Mouse (Mus musculus) midbrain, embryonic 13.5 days (tissue): ENCODE results near the gene Tmem186. TPM values are rescaled to one million over a fixed set of nuclear protein-coding genes. Genes with fewer than 3 reads are reported as not detected.
A peak's percentile ranks its signal among the peaks of the same experiment; 100 is the strongest.

Experiments
- ATAC-seq: fragments of 200-750 bp; cut with Nextera tagmentation; 2 replicates; pipeline ENCODE4 v1.8.0; 2017; ENCODE audit warnings: mild to moderate bottlenecking, moderate TSS enrichment, moderate library complexity
- H3K27ac ChIP-seq: fragments of 300-500 bp; sonication (generic); 2 replicates; pipeline ENCODE4 v1.5.1; 2015; ENCODE audit warnings: inconsistent platforms, mild to moderate bottlenecking, moderate library complexity
- H3K27me3 ChIP-seq: fragments of 300-500 bp; sonication (generic); 2 replicates; pipeline ENCODE4 v1.6.1; 2015; ENCODE audit warnings: mild to moderate bottlenecking, inconsistent platforms
- H3K36me3 ChIP-seq: fragments of 300-500 bp; sonication (generic); 2 replicates; pipeline ENCODE4 v1.6.1; 2015; ENCODE audit warnings: mild to moderate bottlenecking, inconsistent platforms
- H3K4me1 ChIP-seq: fragments of 300-500 bp; sonication (generic); replicated peaks from 2 replicates; pipeline ENCODE4 v1.6.1; 2015; ENCODE audit warnings: inconsistent platforms
- H3K4me2 ChIP-seq: fragments of 300-500 bp; sonication (generic); replicated peaks from 2 replicates; pipeline ENCODE4 v1.6.1; 2015; ENCODE audit warnings: moderate library complexity, mild to moderate bottlenecking, inconsistent platforms
- H3K4me3 ChIP-seq: fragments of 300-500 bp; sonication (generic); replicated peaks from 2 replicates; pipeline ENCODE4 v1.5.1; 2015; ENCODE audit warnings: mild to moderate bottlenecking, inconsistent platforms
- H3K9ac ChIP-seq: fragments of 300-500 bp; sonication (generic); replicated peaks from 2 replicates; pipeline ENCODE4 v1.6.1; 2015; ENCODE audit warnings: mild to moderate bottlenecking, inconsistent platforms
- H3K9me3 ChIP-seq: fragments of 300-500 bp; sonication (generic); 2 replicates; pipeline ENCODE4 v1.6.1; 2016; ENCODE audit warnings: mild to moderate bottlenecking, inconsistent platforms
- WGBS: fragments of 180-500 bp; shearing (Covaris S2); methylation state at CpG from one replicate; pipeline ENCODE4 v1.1.7; 2015; 5-methylcytosine and 5-hydroxymethylcytosine counted together
- polyA plus RNA-seq: library from polyadenylated mRNA; unstranded; fragments of >200 nt; fragmentation: Nextera tagmentation; extraction: Ambion mirVana; gene quantifications from 2 replicates; pipeline ENCODE4 v1.2.1, GENCODE M21; 2015

The Tmem186 gene
- polyA plus RNA-seq, 1 experiment from 2014 or later, result 26.2 TPM

GRCm38 (mm10) chr16:8665367-8665766 is 27.9 kb upstream of the Tmem186 start:
- H3K9me3 ChIP-seq, result no peaks in the 10 kb centered on the region
- no peak overlapping the region for H3K4me3 ChIP-seq
- no peak for ATAC-seq
- peaks cover 47% of the 10 kb centered on the region for H3K36me3 ChIP-seq
- no peak overlapping the region for H3K4me2 ChIP-seq
- H3K27ac ChIP-seq, result no peak overlapping the region
- peaks cover 70% of the 10 kb centered on the region for H3K4me1 ChIP-seq
- 85% methylated on average over 5 of the region's 5 CpGs for WGBS
- H3K27me3 ChIP-seq, result no peaks in the 10 kb centered on the region
- no peak overlapping the region for H3K9ac ChIP-seq

- WGBS, result 83% methylated on average over 24 of the region's 24 CpGs
- Histone ChIP-seq H3K36me3 (peaks cover 62% of the 10 kb centered on the region), H3K9me3 (no peaks in the 10 kb centered on the region), H3K9ac (no peak overlapping the region), H3K4me2 (no peak overlapping the region), H3K27ac (no peak overlapping the region), H3K4me1 (peaks cover 55% of the 10 kb centered on the region), H3K27me3 (no peaks in the 10 kb centered on the region), H3K4me3 (no peak overlapping the region)
- no peak for ATAC-seq
Measured at GRCm38 (mm10) chr16:8663606-8664539, 26.4 kb upstream of the Tmem186 start.

GRCm38 (mm10) chr16:8663022-8663421 is 25.5 kb upstream of the Tmem186 start:
- Histone ChIP-seq H3K4me2 (no peak overlapping the region), H3K27ac (no peak overlapping the region), H3K9me3 (no peaks in the 10 kb centered on the region), H3K9ac (no peak overlapping the region), H3K4me1 (peaks cover 47% of the 10 kb centered on the region), H3K27me3 (no peaks in the 10 kb centered on the region), H3K36me3 (peaks cover 71% of the 10 kb centered on the region), H3K4me3 (no peak overlapping the region)
- 100% methylated on average over 1 of the region's 2 CpGs for WGBS
- ATAC-seq, result no peak

- 90% methylated on average over 4 of the region's 4 CpGs for WGBS
- H3K27ac ChIP-seq, result no peak overlapping the region
- H3K4me3 ChIP-seq, result no peak overlapping the region
- H3K27me3 ChIP-seq, result no peaks in the 10 kb centered on the region
- peaks cover 91% of the 10 kb centered on the region for H3K36me3 ChIP-seq
- no peak for ATAC-seq
- H3K4me2 ChIP-seq, result no peak overlapping the region
- peaks cover 7% of the 10 kb centered on the region; the same call in 1 of the 2 replicates for H3K4me1 ChIP-seq
- H3K9me3 ChIP-seq, result no peaks in the 10 kb centered on the region
- no peak overlapping the region for H3K9ac ChIP-seq
Measured at GRCm38 (mm10) chr16:8658764-8659163, 21.3 kb upstream of the Tmem186 start.

- no peak overlapping the region for H3K9ac ChIP-seq
- H3K27me3 ChIP-seq, result no peaks in the 10 kb centered on the region
- H3K27ac ChIP-seq, result no peak overlapping the region
- H3K4me2 ChIP-seq, result no peak overlapping the region
- H3K9me3 ChIP-seq, result no peaks in the 10 kb centered on the region
- peaks cover 91% of the 10 kb centered on the region for H3K36me3 ChIP-seq
- no peak overlapping the region for H3K4me3 ChIP-seq
- no peak for ATAC-seq
- WGBS, result 83% methylated on average over 4 of the region's 4 CpGs
- H3K4me1 ChIP-seq, result peaks cover 3% of the 10 kb centered on the region; the same call in 1 of the 2 replicates
Measured at GRCm38 (mm10) chr16:8658349-8658748, 20.8 kb upstream of the Tmem186 start.

- Histone ChIP-seq H3K4me2 (no peak overlapping the region), H3K9ac (no peak overlapping the region), H3K9me3 (no peaks in the 10 kb centered on the region), H3K36me3 (peaks cover 91% of the 10 kb centered on the region), H3K27me3 (no peaks in the 10 kb centered on the region), H3K4me3 (no peak overlapping the region), H3K27ac (no peak overlapping the region), H3K4me1 (no peaks in the 10 kb centered on the region)
- 0 out of 2 replicates have a peak, but pooled peaks have one; percentile 18 for ATAC-seq
- WGBS, result 81% methylated on average over 2 of the region's 2 CpGs
Measured at GRCm38 (mm10) chr16:8656256-8656655, 18.7 kb upstream of the Tmem186 start.

GRCm38 (mm10) chr16:8655599-8655998 is 18.1 kb upstream of the Tmem186 start:
- whole genome bisulfite sequencing, result 87% methylated on average over 9 of the region's 9 CpGs

GRCm38 (mm10) chr16:8655108-8655507 is 17.6 kb upstream of the Tmem186 start:
- H3K9me3 ChIP-seq, result no peaks in the 10 kb centered on the region
- H3K4me2 ChIP-seq, result no peak overlapping the region
- no peak for ATAC-seq
- no peak overlapping the region for H3K9ac ChIP-seq
- H3K36me3 ChIP-seq, result peaks cover 92% of the 10 kb centered on the region
- H3K4me3 ChIP-seq, result no peak overlapping the region
- no peaks in the 10 kb centered on the region for H3K27me3 ChIP-seq
- WGBS, result 92% methylated on average over 6 of the region's 6 CpGs
- H3K4me1 ChIP-seq, result no peaks in the 10 kb centered on the region
- no peak overlapping the region for H3K27ac ChIP-seq

More at GRCm38 (mm10) chr16:8655599-8655998, 18.1 kb upstream of the Tmem186 start:
- H3K4me2 ChIP-seq, result no peak overlapping the region
- no peaks in the 10 kb centered on the region for H3K27me3 ChIP-seq
- no peak overlapping the region for H3K27ac ChIP-seq
- no peak overlapping the region for H3K9ac ChIP-seq
- H3K4me3 ChIP-seq, result no peak overlapping the region
- H3K4me1 ChIP-seq, result no peaks in the 10 kb centered on the region
- H3K36me3 ChIP-seq, result peaks cover 93% of the 10 kb centered on the region
- no peaks in the 10 kb centered on the region for H3K9me3 ChIP-seq
- ATAC-seq, result no peak

GRCm38 (mm10) chr16:8650007-8650406 is 12.5 kb upstream of the Tmem186 start:
- no peak overlapping the region for H3K27ac ChIP-seq
- H3K4me1 ChIP-seq, result no peaks in the 10 kb centered on the region
- ATAC-seq, result no peak
- no peaks in the 10 kb centered on the region for H3K9me3 ChIP-seq
- H3K36me3 ChIP-seq, result peaks cover 93% of the 10 kb centered on the region
- no peak overlapping the region for H3K4me3 ChIP-seq
- no peak overlapping the region for H3K9ac ChIP-seq
- 99% methylated on average over 3 of the region's 3 CpGs for WGBS
- H3K27me3 ChIP-seq, result no peaks in the 10 kb centered on the region
- no peak overlapping the region for H3K4me2 ChIP-seq

GRCm38 (mm10) chr16:8645546-8645945 is 8.0 kb upstream of the Tmem186 start:
- H3K9ac ChIP-seq, result no peak overlapping the region
- H3K9me3 ChIP-seq, result no peaks in the 10 kb centered on the region
- H3K36me3 ChIP-seq, result peaks cover 93% of the 10 kb centered on the region
- WGBS, result 81% methylated on average over 6 of the region's 6 CpGs
- no peaks in the 10 kb centered on the region for H3K27me3 ChIP-seq
- ATAC-seq, result no peak
- no peak overlapping the region for H3K4me2 ChIP-seq
- H3K4me1 ChIP-seq, result no peaks in the 10 kb centered on the region
- H3K4me3 ChIP-seq, result no peak overlapping the region
- H3K27ac ChIP-seq, result no peak overlapping the region

GRCm38 (mm10) chr16:8643855-8644254 is 6.3 kb upstream of the Tmem186 start:
- no peak overlapping the region for H3K4me2 ChIP-seq
- peak; percentile 58; the same call in 1 of the 2 replicates for ATAC-seq
- no peak overlapping the region for H3K4me3 ChIP-seq
- H3K4me1 ChIP-seq, result peaks cover 1% of the 10 kb centered on the region
- no peaks in the 10 kb centered on the region for H3K9me3 ChIP-seq
- no peak overlapping the region for H3K9ac ChIP-seq
- H3K27ac ChIP-seq, result no peak overlapping the region
- H3K36me3 ChIP-seq, result peaks cover 78% of the 10 kb centered on the region
- no peaks in the 10 kb centered on the region for H3K27me3 ChIP-seq
- 83% methylated on average over 2 of the region's 2 CpGs for WGBS

- Histone ChIP-seq H3K9me3 (no peaks in the 10 kb centered on the region), H3K27ac (no peak overlapping the region), H3K4me1 (peaks cover 28% of the 10 kb centered on the region), H3K4me3 (no peak overlapping the region), H3K27me3 (no peaks in the 10 kb centered on the region), H3K36me3 (peaks cover 50% of the 10 kb centered on the region), H3K4me2 (no peak overlapping the region), H3K9ac (no peak overlapping the region)
- 96% methylated on average over 11 of the region's 11 CpGs for WGBS
- ATAC-seq, result no peak
Measured at GRCm38 (mm10) chr16:8639466-8640191, 2.1 kb upstream of the Tmem186 start.
